Mouse (Mus musculus) liver, postnatal 0 days (tissue): ENCODE results near the gene Gm12830.

ENCODE experiments used
- CTCF ChIP-seq: sonication (generic); IDR thresholded peaks from 2 replicates; pipeline ENCODE4 v1.5.1; 2016; ENCODE audit warnings: antibody characterized with exemption, low read depth
- EP300 ChIP-seq: IDR thresholded peaks from 2 replicates; pipeline ENCODE4 v1.6.1; 2016; ENCODE audit warnings: antibody characterized with exemption, low read depth, mild to moderate bottlenecking

DNA sequence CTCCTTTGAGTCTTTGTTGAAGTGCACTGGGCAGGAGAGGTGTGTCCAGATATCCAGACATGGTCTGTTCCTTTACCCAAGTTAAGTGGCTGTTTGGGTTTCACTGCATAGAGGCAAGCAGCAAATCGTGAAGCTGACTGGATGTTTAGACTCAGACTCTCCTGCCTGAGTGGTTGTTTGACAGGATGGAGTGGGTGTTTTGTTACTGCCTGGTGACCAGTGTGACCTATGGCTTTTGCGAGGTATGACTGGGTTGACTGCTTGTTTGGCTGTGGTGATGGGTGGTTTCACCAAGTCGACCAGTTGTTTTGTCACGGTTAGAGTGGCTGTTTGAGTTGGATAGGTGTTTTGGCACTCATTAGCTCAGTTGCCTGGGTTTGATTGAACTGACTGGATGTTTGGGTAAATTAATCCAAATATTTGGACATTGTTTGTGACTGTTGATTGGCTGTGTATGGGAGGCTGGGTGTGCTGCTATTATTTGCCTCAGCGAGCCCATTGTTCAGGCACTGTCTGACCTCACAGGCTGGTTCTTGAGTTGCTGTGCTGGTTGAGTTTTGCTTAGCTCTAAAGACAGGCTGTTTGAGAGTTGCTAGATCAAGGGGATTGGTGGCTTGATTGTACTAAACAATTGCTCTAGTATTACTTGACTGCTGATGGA, 24.1 kb upstream of the Gm12830 start:
- TF ChIP-seq EP300 (no peak), CTCF (no peak)
